Mouse (Mus musculus) liver, embryonic 12.5 days (tissue): ENCODE measurements around the gene Ebpl. TPM values are rescaled to one million over a fixed set of nuclear protein-coding genes. Genes with fewer than 3 reads are reported as not detected.
"Not testable (repeated sequence)": the region's sequence is repeated elsewhere in the genome, so short reads cannot be mapped to it uniquely, and the experiment has no call there.

ENCODE experiments used
- ATAC-seq: fragments of 200-750 bp; cut with Nextera tagmentation; 2 replicates; pipeline ENCODE4 v1.8.0; 2017; ENCODE audit warnings: moderate number of reproducible peaks, mild to moderate bottlenecking, moderate library complexity
- H3K27ac ChIP-seq: fragments of 300-500 bp; sonication (generic); 2 replicates; pipeline ENCODE4 v1.5.1; 2016; ENCODE audit warnings: mild to moderate bottlenecking
- H3K27me3 ChIP-seq: fragments of 300-500 bp; sonication (generic); replicated peaks from 2 replicates; pipeline ENCODE4 v1.6.1; 2016; ENCODE audit warnings: mild to moderate bottlenecking, moderate library complexity
- H3K36me3 ChIP-seq: fragments of 300-500 bp; sonication (generic); 2 replicates; pipeline ENCODE4 v1.6.1; 2016; ENCODE audit warnings: mild to moderate bottlenecking, moderate library complexity
- H3K4me1 ChIP-seq: fragments of 300-500 bp; sonication (generic); 2 replicates; pipeline ENCODE4 v1.6.1; 2016
- H3K4me2 ChIP-seq: fragments of 300-500 bp; sonication (generic); 2 replicates; pipeline ENCODE4 v1.6.1; 2016; ENCODE audit warnings: mild to moderate bottlenecking, moderate library complexity
- H3K4me3 ChIP-seq: fragments of 300-500 bp; sonication (generic); 2 replicates; pipeline ENCODE4 v1.5.1; 2016; ENCODE audit warnings: mild to moderate bottlenecking, moderate library complexity
- H3K9ac ChIP-seq: fragments of 300-500 bp; sonication (generic); 2 replicates; pipeline ENCODE4 v1.6.1; 2016; ENCODE audit warnings: mild to moderate bottlenecking, moderate library complexity
- H3K9me3 ChIP-seq: fragments of 300-500 bp; sonication (generic); replicated peaks from 2 replicates; pipeline ENCODE4 v1.6.1; 2016; ENCODE audit warnings: mild to moderate bottlenecking, moderate library complexity
- WGBS: fragments of 180-500 bp; shearing (Covaris S2); methylation state at CpG from one replicate; pipeline ENCODE4 v1.1.7; 2016; ENCODE audit not compliant: insufficient replicate concordance; 5-methylcytosine and 5-hydroxymethylcytosine counted together
- polyA plus RNA-seq: library from polyadenylated mRNA; unstranded; fragments of >200 nt; fragmentation: Nextera tagmentation; extraction: Ambion mirVana; gene quantifications from 2 replicates; pipeline ENCODE4 v1.2.1, GENCODE M21; 2016

Gene Ebpl
- polyA plus RNA-seq, 1 experiment from 2014 or later, result 4.3 TPM

DNA sequence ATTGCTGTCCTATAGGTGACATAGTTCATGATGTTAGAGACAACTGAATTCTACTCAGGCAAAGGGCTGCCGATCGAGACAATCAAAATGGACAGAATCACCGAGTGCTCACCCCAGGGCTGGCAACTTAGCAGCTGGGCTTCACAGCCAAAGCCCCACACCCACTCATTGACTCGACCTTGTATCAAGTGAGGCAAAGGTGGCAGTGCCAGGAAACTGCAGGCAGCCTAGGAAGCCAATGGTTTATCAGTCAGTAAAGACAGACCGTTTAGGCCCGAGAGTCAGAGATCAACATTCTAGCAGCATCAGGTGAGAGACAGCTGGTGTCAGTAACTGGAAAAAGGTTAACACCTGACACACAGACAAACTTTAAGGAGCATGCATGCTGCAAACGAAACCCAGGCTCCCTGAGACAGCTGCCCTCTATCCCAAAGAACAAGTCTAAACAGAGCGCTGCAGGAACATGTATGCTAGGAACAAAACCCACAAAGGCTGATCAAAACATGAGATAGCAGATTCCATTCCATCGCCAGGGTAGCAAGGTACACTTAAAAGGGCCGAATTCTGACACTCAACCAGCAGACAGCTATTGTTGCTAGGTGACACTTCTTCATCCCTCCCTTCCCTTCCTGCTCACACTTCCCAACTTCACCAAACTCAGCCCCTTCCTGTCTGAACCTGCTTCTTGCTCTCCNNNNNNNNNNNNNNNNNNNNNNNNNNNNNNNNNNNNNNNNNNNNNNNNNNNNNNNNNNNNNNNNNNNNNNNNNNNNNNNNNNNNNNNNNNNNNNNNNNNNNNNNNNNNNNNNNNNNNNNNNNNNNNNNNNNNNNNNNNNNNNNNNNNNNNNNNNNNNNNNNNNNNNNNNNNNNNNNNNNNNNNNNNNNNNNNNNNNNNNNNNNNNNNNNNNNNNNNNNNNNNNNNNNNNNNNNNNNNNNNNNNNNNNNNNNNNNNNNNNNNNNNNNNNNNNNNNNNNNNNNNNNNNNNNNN lies 5.7 kb downstream of the Ebpl start:
- H3K9me3 ChIP-seq, result no peaks in the 10 kb centered on the region
- peaks cover 4% of the 10 kb centered on the region for H3K36me3 ChIP-seq
- H3K4me3 ChIP-seq, result no peak overlapping the region
- WGBS, result 55% methylated on average over 10 of the region's 10 CpGs
- H3K4me2 ChIP-seq, result no peak overlapping the region
- peaks cover 13% of the 10 kb centered on the region for H3K4me1 ChIP-seq
- no peak for ATAC-seq
- no peaks in the 10 kb centered on the region for H3K27me3 ChIP-seq
- H3K9ac ChIP-seq, result no peak overlapping the region
- H3K27ac ChIP-seq, result no peak overlapping the region

DNA sequence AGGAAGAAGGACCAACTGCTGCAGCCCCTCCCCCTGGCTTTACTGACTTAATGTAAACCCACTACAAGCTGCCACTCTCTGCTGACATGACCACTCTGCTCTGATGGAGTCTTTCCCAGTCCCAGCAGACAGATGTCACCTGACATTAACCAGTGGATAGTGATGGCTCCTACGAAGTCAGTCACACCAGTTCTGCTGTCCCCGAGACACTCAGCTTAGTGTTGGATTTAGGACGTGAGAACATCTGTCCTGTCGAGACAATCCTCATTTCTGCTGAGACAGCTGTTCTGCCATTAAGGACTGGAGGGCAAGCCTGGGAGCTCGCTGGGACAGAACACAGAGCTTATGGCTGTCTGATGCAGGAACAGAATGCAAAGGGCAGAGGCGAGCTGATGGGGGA lies 9.4 kb downstream of the Ebpl start:
- H3K27me3 ChIP-seq, result no peaks in the 10 kb centered on the region
- H3K4me2 ChIP-seq, result no peak overlapping the region
- ATAC-seq, result no peak
- no peaks in the 10 kb centered on the region for H3K9me3 ChIP-seq
- no peak overlapping the region for H3K27ac ChIP-seq
- no peak overlapping the region for H3K4me3 ChIP-seq
- WGBS, result 66% methylated on average over 6 of the region's 6 CpGs
- H3K4me1 ChIP-seq, result peaks cover 14% of the 10 kb centered on the region
- no peak overlapping the region for H3K9ac ChIP-seq
- H3K36me3 ChIP-seq, result peaks cover 4% of the 10 kb centered on the region

DNA sequence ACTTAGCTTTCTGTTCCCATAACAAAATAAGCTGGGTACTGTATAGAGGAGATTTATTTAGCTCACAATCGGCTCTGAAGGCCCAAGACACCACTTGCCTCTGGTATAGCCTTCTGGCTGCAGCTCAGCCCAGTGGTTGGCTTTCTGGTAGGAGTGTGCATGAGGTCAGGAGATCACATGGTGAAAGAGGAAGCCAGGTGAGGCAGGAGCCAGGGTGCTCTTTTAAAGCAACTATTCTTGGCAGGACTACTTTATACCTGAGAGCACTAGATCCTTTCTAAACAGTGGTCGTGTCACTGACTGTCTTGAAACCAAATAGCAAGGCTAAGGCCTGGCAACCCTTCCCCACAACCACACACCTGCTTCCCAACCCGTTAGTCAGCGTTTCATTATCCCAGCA lies 10.4 kb downstream of the Ebpl start:
- no peak for ATAC-seq
- 65% methylated on average over 4 of the region's 4 CpGs for WGBS
- H3K36me3 ChIP-seq, result no peaks in the 10 kb centered on the region

GRCm38 (mm10) chr14:61346827-61347698 lies 13.2 kb downstream of the Ebpl start:
- no peaks in the 10 kb centered on the region for H3K36me3 ChIP-seq
- ATAC-seq, result no peak
- H3K4me3 ChIP-seq, result no peak overlapping the region
- H3K4me2 ChIP-seq, result no peak overlapping the region
- peaks cover 8% of the 10 kb centered on the region; the same call in 1 of the 2 replicates for H3K4me1 ChIP-seq
- no peaks in the 10 kb centered on the region for H3K27me3 ChIP-seq
- H3K9ac ChIP-seq, result no peak overlapping the region
- 74% methylated on average over 10 of the region's 10 CpGs for WGBS
- H3K27ac ChIP-seq, result no peak overlapping the region
- H3K9me3 ChIP-seq, result no peaks in the 10 kb centered on the region

More for the DNA sequence above, 10.4 kb downstream of the Ebpl start:
- Histone ChIP-seq H3K27me3 (no peaks in the 10 kb centered on the region), H3K4me3 (no peak overlapping the region), H3K9me3 (no peaks in the 10 kb centered on the region), H3K4me2 (no peak overlapping the region), H3K27ac (no peak overlapping the region), H3K4me1 (peaks cover 13% of the 10 kb centered on the region), H3K9ac (no peak overlapping the region)

GRCm38 (mm10) chr14:61344590-61344989 lies 15.6 kb downstream of the Ebpl start:
- no peaks in the 10 kb centered on the region for H3K27me3 ChIP-seq
- WGBS, result 64% methylated on average over 5 of the region's 5 CpGs
- no peak overlapping the region for H3K27ac ChIP-seq
- H3K4me3 ChIP-seq, result no peak overlapping the region
- no peak overlapping the region for H3K4me2 ChIP-seq
- no peak overlapping the region for H3K9ac ChIP-seq
- H3K4me1 ChIP-seq, result peaks cover 8% of the 10 kb centered on the region; the same call in 1 of the 2 replicates
- no peak for ATAC-seq
- no peaks in the 10 kb centered on the region for H3K9me3 ChIP-seq
- H3K36me3 ChIP-seq, result no peaks in the 10 kb centered on the region

DNA sequence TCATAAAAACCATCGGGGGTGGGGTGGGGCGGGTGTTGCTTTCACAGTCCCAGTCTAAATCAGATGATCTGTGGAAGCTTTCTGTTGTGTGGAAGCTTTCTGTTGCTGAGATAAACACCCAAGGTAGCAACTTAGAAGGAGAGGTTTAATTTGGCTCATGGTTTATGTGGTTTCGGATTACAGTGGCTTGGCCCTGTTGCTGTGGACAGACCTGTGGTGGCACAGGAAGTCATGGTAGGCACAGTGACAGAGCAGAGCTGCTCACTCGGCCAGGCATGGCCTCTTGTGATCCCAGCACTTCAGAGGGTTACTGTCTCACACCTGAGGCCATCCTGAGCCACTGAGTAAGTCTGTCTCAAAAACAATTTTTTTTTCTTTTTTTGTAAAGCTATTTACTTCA lies 20.9 kb downstream of the Ebpl start:
- 69% methylated on average over 4 of the region's 4 CpGs for WGBS
- H3K27me3 ChIP-seq, result no peaks in the 10 kb centered on the region
- ATAC-seq, result no peak
- no peaks in the 10 kb centered on the region for H3K4me1 ChIP-seq
- H3K9me3 ChIP-seq, result no peaks in the 10 kb centered on the region
- H3K4me3 ChIP-seq, result no peak overlapping the region
- H3K36me3 ChIP-seq, result no peaks in the 10 kb centered on the region
- H3K4me2 ChIP-seq, result no peak overlapping the region
- no peak overlapping the region for H3K27ac ChIP-seq
- no peak overlapping the region for H3K9ac ChIP-seq

GRCm38 (mm10) chr14:61330996-61331561 lies 29.2 kb downstream of the Ebpl start:
- H3K27me3 ChIP-seq, result no peaks in the 10 kb centered on the region
- H3K27ac ChIP-seq, result no peak overlapping the region
- H3K4me3 ChIP-seq, result no peak overlapping the region
- no peaks in the 10 kb centered on the region for H3K36me3 ChIP-seq
- WGBS, result 21% methylated on average over 13 of the region's 13 CpGs
- peak; percentile 75 for ATAC-seq
- H3K4me1 ChIP-seq, result peaks cover 11% of the 10 kb centered on the region
- H3K4me2 ChIP-seq, result peak overlapping the region; percentile 29; the same call in 1 of the 2 replicates
- H3K9ac ChIP-seq, result no peak overlapping the region
- no peaks in the 10 kb centered on the region for H3K9me3 ChIP-seq

DNA sequence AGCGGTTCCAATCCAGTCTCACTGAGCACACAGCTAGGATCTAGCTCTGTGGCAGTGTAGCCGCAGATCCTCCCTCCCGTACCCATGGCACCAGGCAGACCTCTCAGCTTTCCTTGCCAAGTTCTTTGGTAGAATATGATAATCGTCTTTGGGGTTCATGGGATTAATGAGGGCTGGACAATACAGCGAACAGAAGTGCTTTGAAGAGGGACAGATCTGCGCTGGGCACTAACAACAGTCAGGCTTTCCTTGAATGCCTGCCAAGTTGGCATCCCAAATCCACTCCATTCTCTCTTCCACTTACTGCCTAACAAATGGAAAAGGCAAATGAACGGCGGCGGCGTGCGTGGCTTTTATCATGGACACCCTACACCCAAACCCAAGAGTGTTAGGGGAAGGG lies 29.6 kb downstream of the Ebpl start:
- ATAC-seq, result no peak
- Histone ChIP-seq H3K27ac (no peak overlapping the region), H3K4me3 (no peak overlapping the region), H3K27me3 (no peaks in the 10 kb centered on the region), H3K36me3 (no peaks in the 10 kb centered on the region), H3K9me3 (no peaks in the 10 kb centered on the region), H3K9ac (no peak overlapping the region), H3K4me2 (no peak overlapping the region), H3K4me1 (peaks cover 11% of the 10 kb centered on the region)
- 79% methylated on average over 11 of the region's 11 CpGs for WGBS

- Histone ChIP-seq H3K9me3 (no peaks in the 10 kb centered on the region), H3K4me3 (peak overlapping the region; percentile 17; the same call in 1 of the 2 replicates), H3K27ac (no peak overlapping the region), H3K4me1 (peaks cover 11% of the 10 kb centered on the region), H3K4me2 (peak overlapping the region; percentile 55), H3K9ac (peak overlapping the region; percentile 27; the same call in 1 of the 2 replicates), H3K27me3 (no peaks in the 10 kb centered on the region), H3K36me3 (no peaks in the 10 kb centered on the region)
- ATAC-seq, result peak; percentile 50; the same call in 1 of the 2 replicates
- 39% methylated on average over 19 of the region's 19 CpGs for WGBS
Measured at GRCm38 (mm10) chr14:61327618-61328450, 32.4 kb downstream of the Ebpl start.

DNA sequence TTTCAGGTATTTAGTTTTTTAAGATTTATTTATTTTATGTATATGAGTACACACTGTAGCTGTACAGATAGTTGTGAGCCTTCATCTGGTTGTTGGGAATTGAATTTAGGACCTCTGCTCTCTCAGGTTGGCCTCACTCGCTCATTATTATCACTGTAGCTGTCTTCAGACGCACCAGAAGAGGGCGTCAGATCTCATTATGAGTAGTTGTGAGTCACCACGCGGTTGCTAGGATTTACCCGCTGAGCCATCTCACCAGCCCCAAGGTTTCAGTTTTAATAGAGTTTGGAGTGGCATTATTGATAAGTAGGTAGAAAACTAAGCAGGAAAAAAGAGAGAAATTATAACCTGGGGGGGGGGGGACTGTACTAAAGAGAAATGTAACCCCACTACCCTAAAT lies 33.2 kb downstream of the Ebpl start:
- not testable (repeated sequence) for H3K27me3 ChIP-seq, H3K9me3 ChIP-seq, H3K9ac ChIP-seq, H3K4me3 ChIP-seq, H3K36me3 ChIP-seq, ATAC-seq, H3K27ac ChIP-seq
- Histone ChIP-seq H3K4me1 (peaks cover 11% of the 10 kb centered on the region), H3K4me2 (peak overlapping the region; percentile 55)
- WGBS, result 27% methylated on average over 6 of the region's 6 CpGs

DNA sequence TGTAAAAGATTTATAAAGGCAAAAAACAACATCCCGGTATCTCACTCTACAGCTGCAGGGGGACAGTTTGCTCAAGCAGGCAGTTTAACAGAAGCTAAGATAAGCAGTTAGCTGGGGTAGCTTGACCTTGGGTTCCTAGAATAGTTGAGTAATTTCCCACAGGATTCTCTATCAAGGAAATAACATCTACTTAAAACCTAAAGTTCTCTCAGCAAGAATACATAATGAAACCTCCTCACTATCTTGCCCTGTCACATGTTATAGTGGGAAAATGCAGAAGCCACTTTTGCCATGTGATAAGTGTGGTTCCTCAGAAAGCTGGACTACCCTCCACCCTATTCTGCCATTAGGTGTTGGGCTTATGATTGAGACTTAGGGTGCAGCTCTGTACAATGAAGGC lies 37.5 kb downstream of the Ebpl start:
- no peak for ATAC-seq
- H3K36me3 ChIP-seq, result no peaks in the 10 kb centered on the region
- H3K4me1 ChIP-seq, result peaks cover 7% of the 10 kb centered on the region
- no peaks in the 10 kb centered on the region for H3K27me3 ChIP-seq
- no peak overlapping the region for H3K9ac ChIP-seq
- no peak overlapping the region for H3K4me2 ChIP-seq
- no peaks in the 10 kb centered on the region for H3K9me3 ChIP-seq
- WGBS, result 66% methylated on average over 1 of the region's 1 CpGs
- H3K4me3 ChIP-seq, result no peak overlapping the region
- no peak overlapping the region for H3K27ac ChIP-seq
